Mouse (Mus musculus): ENCODE results near the gene Btbd16. TPM values are rescaled to one million over a fixed set of nuclear protein-coding genes. Genes with fewer than 3 reads are reported as not detected.

Gene Btbd16
- polyA plus RNA-seq, 1 experiment from 2014 or later = not detected

GRCm38 (mm10) chr7:130773171-130773830, 568 bp upstream of the Btbd16 start:
- H3K4me1 ChIP-seq = no peaks in the 10 kb centered on the region
- WGBS = 65% methylated on average over 11 of the region's 11 CpGs
- no peak overlapping the region for H3K9ac ChIP-seq
- no peaks in the 10 kb centered on the region for H3K9me3 ChIP-seq
- no peaks in the 10 kb centered on the region for H3K36me3 ChIP-seq
- no peak overlapping the region for H3K27ac ChIP-seq
- ATAC-seq (ENCODE audit: insufficient number of reproducible peaks, insufficient read depth, low FRiP score, low TSS enrichment, low read depth) = no peak
- H3K4me3 ChIP-seq = no peak overlapping the region
- H3K27me3 ChIP-seq = no peaks in the 10 kb centered on the region
- H3K4me2 ChIP-seq = no peak overlapping the region

- H3K4me1 ChIP-seq = peaks cover 2% of the 10 kb centered on the region
- H3K27ac ChIP-seq = no peak overlapping the region
- no peak for ATAC-seq (ENCODE audit: insufficient number of reproducible peaks, insufficient read depth, low FRiP score, low TSS enrichment, low read depth)
- no peak overlapping the region for H3K4me2 ChIP-seq
- H3K9ac ChIP-seq = no peak overlapping the region
- H3K36me3 ChIP-seq = no peaks in the 10 kb centered on the region
- 80% methylated on average over 5 of the region's 5 CpGs for WGBS
- H3K4me3 ChIP-seq = no peak overlapping the region
- H3K9me3 ChIP-seq = no peaks in the 10 kb centered on the region
- no peaks in the 10 kb centered on the region for H3K27me3 ChIP-seq
Measured at GRCm38 (mm10) chr7:130780866-130781419, 7.1 kb downstream of the Btbd16 start.

- Histone ChIP-seq H3K4me2 (no peak overlapping the region), H3K9ac (no peak overlapping the region), H3K36me3 (no peaks in the 10 kb centered on the region), H3K9me3 (no peaks in the 10 kb centered on the region), H3K4me3 (no peak overlapping the region), H3K27me3 (no peaks in the 10 kb centered on the region), H3K27ac (no peak overlapping the region), H3K4me1 (peaks cover 7% of the 10 kb centered on the region)
- no peak for ATAC-seq (ENCODE audit: insufficient number of reproducible peaks, insufficient read depth, low FRiP score, low TSS enrichment, low read depth)
- WGBS = 79% methylated on average over 5 of the region's 5 CpGs
Measured at GRCm38 (mm10) chr7:130782501-130783050, 8.7 kb downstream of the Btbd16 start.

GRCm38 (mm10) chr7:130785923-130786575, 12.2 kb downstream of the Btbd16 start:
- no peak overlapping the region for H3K27ac ChIP-seq
- peaks cover 7% of the 10 kb centered on the region for H3K4me1 ChIP-seq
- no peak overlapping the region for H3K9ac ChIP-seq
- H3K9me3 ChIP-seq = no peaks in the 10 kb centered on the region
- no peak overlapping the region for H3K4me2 ChIP-seq
- no peaks in the 10 kb centered on the region for H3K36me3 ChIP-seq
- 74% methylated on average over 12 of the region's 12 CpGs for WGBS
- no peaks in the 10 kb centered on the region for H3K27me3 ChIP-seq
- ATAC-seq (ENCODE audit: insufficient number of reproducible peaks, insufficient read depth, low FRiP score, low TSS enrichment, low read depth) = no peak
- no peak overlapping the region for H3K4me3 ChIP-seq

GRCm38 (mm10) chr7:130786708-130787107, 12.8 kb downstream of the Btbd16 start:
- H3K27ac ChIP-seq = no peak overlapping the region
- WGBS = 84% methylated on average over 5 of the region's 5 CpGs

GRCm38 (mm10) chr7:130787537-130787936, 13.7 kb downstream of the Btbd16 start:
- Histone ChIP-seq H3K4me2 (no peak overlapping the region), H3K27ac (no peak overlapping the region), H3K4me1 (peaks cover 7% of the 10 kb centered on the region), H3K36me3 (no peaks in the 10 kb centered on the region), H3K27me3 (no peaks in the 10 kb centered on the region), H3K9me3 (no peaks in the 10 kb centered on the region), H3K4me3 (no peak overlapping the region), H3K9ac (no peak overlapping the region)
- WGBS = 93% methylated on average over 4 of the region's 4 CpGs
- ATAC-seq (ENCODE audit: insufficient number of reproducible peaks, insufficient read depth, low FRiP score, low TSS enrichment, low read depth) = no peak

More at GRCm38 (mm10) chr7:130786708-130787107, 12.8 kb downstream of the Btbd16 start:
- no peak overlapping the region for H3K9ac ChIP-seq
- no peaks in the 10 kb centered on the region for H3K27me3 ChIP-seq
- no peak overlapping the region for H3K4me3 ChIP-seq
- no peak overlapping the region for H3K4me2 ChIP-seq
- ATAC-seq (ENCODE audit: insufficient number of reproducible peaks, insufficient read depth, low FRiP score, low TSS enrichment, low read depth) = no peak
- no peaks in the 10 kb centered on the region for H3K9me3 ChIP-seq
- H3K4me1 ChIP-seq = peaks cover 7% of the 10 kb centered on the region
- no peaks in the 10 kb centered on the region for H3K36me3 ChIP-seq

GRCm38 (mm10) chr7:130788950-130789349, 15.1 kb downstream of the Btbd16 start:
- no peak for ATAC-seq (ENCODE audit: insufficient number of reproducible peaks, insufficient read depth, low FRiP score, low TSS enrichment, low read depth)
- Histone ChIP-seq H3K36me3 (no peaks in the 10 kb centered on the region), H3K9me3 (no peaks in the 10 kb centered on the region), H3K4me2 (no peak overlapping the region), H3K4me3 (no peak overlapping the region), H3K27me3 (no peaks in the 10 kb centered on the region), H3K4me1 (peaks cover 10% of the 10 kb centered on the region), H3K27ac (no peak overlapping the region), H3K9ac (no peak overlapping the region)
- 69% methylated on average over 3 of the region's 3 CpGs for WGBS

- Histone ChIP-seq H3K4me2 (no peak overlapping the region), H3K4me1 (peaks cover 15% of the 10 kb centered on the region), H3K27me3 (no peaks in the 10 kb centered on the region), H3K4me3 (no peak overlapping the region), H3K9ac (no peak overlapping the region), H3K9me3 (no peaks in the 10 kb centered on the region), H3K36me3 (no peaks in the 10 kb centered on the region), H3K27ac (no peak overlapping the region)
- WGBS = 82% methylated on average over 7 of the region's 7 CpGs
- no peak for ATAC-seq (ENCODE audit: insufficient number of reproducible peaks, insufficient read depth, low FRiP score, low TSS enrichment, low read depth)
Measured at GRCm38 (mm10) chr7:130789456-130789855, 15.6 kb downstream of the Btbd16 start.

- no peak overlapping the region for H3K27ac ChIP-seq
- H3K4me1 ChIP-seq = 0 out of 2 replicates have a peak, but pooled peaks cover 16% of the 10 kb centered on the region
- H3K9me3 ChIP-seq = no peaks in the 10 kb centered on the region
- no peak for ATAC-seq (ENCODE audit: insufficient number of reproducible peaks, insufficient read depth, low FRiP score, low TSS enrichment, low read depth)
- H3K27me3 ChIP-seq = no peaks in the 10 kb centered on the region
- no peak overlapping the region for H3K4me3 ChIP-seq
- H3K9ac ChIP-seq = no peak overlapping the region
- 47% methylated on average over 9 of the region's 9 CpGs for WGBS
- no peaks in the 10 kb centered on the region for H3K36me3 ChIP-seq
- no peak overlapping the region for H3K4me2 ChIP-seq
Measured at GRCm38 (mm10) chr7:130793671-130794070, 19.8 kb downstream of the Btbd16 start.

GRCm38 (mm10) chr7:130796786-130797185, 22.9 kb downstream of the Btbd16 start:
- WGBS = 71% methylated on average over 8 of the region's 8 CpGs
- no peak overlapping the region for H3K27ac ChIP-seq
- H3K4me3 ChIP-seq = no peak overlapping the region
- H3K4me1 ChIP-seq = peaks cover 25% of the 10 kb centered on the region
- no peaks in the 10 kb centered on the region for H3K36me3 ChIP-seq
- H3K9me3 ChIP-seq = no peaks in the 10 kb centered on the region
- ATAC-seq (ENCODE audit: insufficient number of reproducible peaks, insufficient read depth, low FRiP score, low TSS enrichment, low read depth) = no peak
- no peak overlapping the region for H3K4me2 ChIP-seq
- no peaks in the 10 kb centered on the region for H3K27me3 ChIP-seq
- no peak overlapping the region for H3K9ac ChIP-seq

- Histone ChIP-seq H3K36me3 (no peaks in the 10 kb centered on the region), H3K4me3 (no peak overlapping the region), H3K9me3 (no peaks in the 10 kb centered on the region), H3K9ac (no peak overlapping the region), H3K27me3 (no peaks in the 10 kb centered on the region), H3K4me1 (peaks cover 25% of the 10 kb centered on the region), H3K4me2 (no peak overlapping the region), H3K27ac (no peak overlapping the region)
- 86% methylated on average over 6 of the region's 6 CpGs for WGBS
- ATAC-seq (ENCODE audit: insufficient number of reproducible peaks, insufficient read depth, low FRiP score, low TSS enrichment, low read depth) = no peak
Measured at GRCm38 (mm10) chr7:130797524-130797923, 23.7 kb downstream of the Btbd16 start.

- H3K4me2 ChIP-seq = no peak overlapping the region
- H3K9me3 ChIP-seq = no peaks in the 10 kb centered on the region
- H3K36me3 ChIP-seq = no peaks in the 10 kb centered on the region
- H3K9ac ChIP-seq = no peak overlapping the region
- H3K4me1 ChIP-seq = peaks cover 17% of the 10 kb centered on the region
- ATAC-seq (ENCODE audit: insufficient number of reproducible peaks, insufficient read depth, low FRiP score, low TSS enrichment, low read depth) = no peak
- no peak overlapping the region for H3K4me3 ChIP-seq
- H3K27me3 ChIP-seq = no peaks in the 10 kb centered on the region
- WGBS = 77% methylated on average over 10 of the region's 10 CpGs
- H3K27ac ChIP-seq = no peak overlapping the region
Measured at GRCm38 (mm10) chr7:130799418-130799817, 25.5 kb downstream of the Btbd16 start.
